Mouse (Mus musculus) frontal cortex, postnatal 14 days (tissue): ENCODE data around the gene Stag3.

Experiments
- DNase-seq, 2 experiments: peaks; one replicate each; pipeline ENCODE4 v3.0.0; 2022; ENCODE audit warnings: low spot score in 2 of 2

Stag3 gene

DNA sequence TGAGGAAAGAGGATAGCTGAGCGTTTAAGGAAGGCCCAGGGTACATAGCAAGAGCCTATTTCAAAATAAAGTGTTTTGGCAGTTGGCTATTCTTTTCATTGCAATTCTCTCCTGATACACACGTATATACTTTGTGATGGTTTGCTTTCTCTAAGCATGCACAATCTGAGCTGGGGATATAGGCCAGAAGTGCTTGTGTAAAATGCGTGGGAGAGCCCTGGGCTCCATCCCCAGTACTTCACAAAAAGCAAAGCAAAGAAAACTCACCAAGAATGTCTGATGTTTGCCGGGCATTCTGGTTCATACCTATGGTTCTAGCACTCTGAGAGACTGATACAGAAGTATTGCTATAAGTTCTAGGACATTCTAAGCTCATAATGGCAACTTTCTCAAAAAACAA, 11.1 kb upstream of the Stag3 start:
- no peak for DNase-seq

DNA sequence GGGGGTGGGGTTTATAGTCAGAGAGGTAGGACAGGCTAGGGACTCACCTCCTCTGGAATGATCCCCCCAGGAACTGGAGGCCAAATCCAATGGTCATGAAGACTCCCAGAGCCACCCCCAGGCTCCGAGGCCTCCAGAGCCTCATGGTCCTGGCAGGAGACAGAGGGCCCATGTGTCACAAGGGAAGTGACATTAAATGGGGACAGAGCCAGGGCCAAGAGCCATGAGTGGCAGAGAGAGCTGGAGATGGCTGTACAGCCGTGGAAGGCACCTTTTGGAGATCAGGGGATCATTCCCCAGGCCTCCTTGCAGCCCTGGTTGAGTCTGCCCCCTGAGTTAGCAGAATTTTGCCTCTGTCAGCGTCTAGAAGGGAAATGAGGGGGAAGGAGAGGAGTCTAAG, 8.8 kb upstream of the Stag3 start:
- DNase-seq = no peak

DNA sequence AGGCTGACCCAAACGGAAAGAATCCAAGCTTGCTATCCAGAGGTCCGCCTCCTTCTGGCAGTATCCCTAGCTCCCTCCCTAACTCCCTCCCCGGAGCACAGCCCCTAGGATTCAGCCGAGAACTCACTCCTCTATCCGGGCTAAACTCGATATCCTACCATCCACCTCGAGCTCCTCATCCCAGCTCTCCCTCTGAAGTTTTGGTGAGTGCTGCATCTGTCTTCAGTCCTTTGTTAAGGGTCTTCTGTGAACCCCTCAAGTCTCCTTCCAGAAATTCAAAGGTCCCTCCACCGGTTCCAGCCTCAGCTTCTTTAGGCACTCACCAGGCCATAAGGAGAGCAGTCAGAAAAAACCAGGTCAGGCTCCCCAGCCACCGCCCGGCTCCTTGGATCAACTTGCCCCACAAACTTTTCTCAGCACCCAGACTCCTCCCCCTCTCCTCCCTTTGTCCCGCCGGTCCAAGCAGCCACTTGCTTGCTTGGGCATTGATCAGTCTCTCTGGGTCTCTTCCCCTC, 7.6 kb upstream of the Stag3 start, which contains the start of gene Gal3st4:
Gene Gal3st4 (minus strand): TSS at position 432 of the 515 bp plus-strand sequence.
- DNase-seq = no peak

DNA sequence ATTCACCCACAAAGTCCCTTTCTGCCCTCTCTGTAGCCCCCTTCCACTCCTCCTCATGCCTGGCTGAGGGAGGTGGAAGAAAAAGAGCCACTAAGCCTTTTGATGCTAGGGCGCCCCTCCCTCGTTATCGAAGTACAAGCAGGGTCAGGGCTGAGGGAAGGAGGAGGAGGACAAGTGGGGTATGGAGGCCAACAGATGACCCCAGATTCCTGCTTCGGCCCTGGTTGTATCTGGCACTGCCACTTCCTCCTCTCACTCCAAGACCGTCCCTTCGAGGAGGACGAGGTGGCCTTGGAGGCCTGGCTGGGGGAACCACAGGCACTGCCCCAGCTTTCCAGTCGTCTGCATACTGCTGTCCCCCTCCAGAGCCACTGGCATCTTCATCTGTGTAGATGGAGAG, 5.9 kb upstream of the Stag3 start:
- DNase-seq = no peak

DNA sequence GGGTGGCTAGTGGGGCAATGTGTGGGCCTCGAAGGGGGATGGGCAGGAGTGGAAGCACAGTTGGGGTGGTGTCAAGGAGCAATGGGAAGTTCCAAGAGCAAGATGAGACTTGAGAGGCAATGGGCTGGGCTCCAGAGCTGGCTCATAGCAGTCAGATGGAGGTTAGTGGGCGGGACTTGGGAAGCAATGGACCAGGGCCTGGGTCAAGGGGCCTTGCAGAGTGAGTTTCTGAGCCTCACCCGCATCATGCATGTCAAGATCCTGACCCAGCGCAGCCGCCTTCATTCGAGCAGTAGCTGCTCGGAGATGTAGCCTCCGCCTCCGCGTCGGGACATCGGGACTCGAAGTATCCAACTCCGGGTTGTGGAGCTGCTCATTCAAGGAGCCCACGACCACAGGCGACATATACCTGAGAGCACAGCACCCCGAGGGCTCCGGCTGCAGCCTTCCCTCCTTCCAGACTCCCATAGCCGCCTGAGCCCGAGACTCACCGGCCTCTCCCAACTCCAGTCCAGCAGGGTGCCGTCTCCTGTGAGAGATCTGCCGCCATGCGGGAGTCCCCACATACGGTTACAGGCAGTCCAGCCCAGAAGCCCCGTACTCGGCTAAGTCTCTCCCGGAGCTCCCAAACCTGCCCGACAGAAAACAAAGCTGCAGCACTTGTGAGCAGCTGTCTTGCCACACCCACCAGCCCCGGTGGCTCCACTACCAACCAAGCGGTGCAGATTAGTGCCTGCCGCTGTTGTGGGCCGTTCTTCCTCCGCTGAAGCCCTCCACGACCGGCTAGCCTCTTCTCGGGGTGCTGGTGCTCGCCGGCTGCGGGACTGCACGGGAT, 4.6 kb upstream of the Stag3 start:
- DNase-seq = no peak

DNA sequence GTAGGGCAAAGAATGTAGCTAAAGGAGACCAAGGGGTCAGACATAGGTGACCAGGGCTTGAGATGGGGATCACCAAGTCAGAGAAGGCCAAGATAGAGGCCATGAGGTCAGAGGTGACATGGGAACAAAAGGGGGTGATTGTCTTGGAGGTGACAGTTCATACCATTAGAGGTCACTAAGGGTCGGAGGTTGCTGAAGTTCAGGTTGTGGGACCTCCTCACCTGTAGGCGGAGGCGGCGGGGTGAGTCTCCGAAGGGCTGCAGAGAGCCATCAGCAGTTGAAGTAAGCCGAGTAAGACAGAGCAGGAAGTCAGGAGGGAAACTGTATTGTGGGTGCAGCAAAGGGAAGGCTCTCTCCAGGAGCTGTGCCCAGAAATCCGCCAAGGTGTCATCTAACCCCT, 2.0 kb upstream of the Stag3 start:
- DNase-seq = no peak

DNA sequence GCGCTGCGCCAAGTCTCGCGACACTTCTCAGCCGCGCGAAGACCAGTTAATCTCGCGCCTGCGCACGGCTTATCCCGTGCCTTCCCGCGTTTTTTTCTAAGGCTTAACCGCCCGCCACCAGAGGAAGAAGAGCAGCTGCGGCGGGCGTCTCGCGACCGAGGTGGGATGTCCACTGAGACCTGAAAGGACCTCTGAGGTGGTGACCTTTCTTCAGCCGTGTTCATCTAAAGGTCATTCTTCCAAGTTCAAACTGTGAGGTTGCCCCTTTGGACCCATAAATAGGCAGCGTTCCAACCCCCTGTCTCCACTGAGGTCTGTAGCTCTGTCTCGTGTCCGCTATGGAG, 357 bp downstream of the Stag3 start:
- no peak for DNase-seq

DNA sequence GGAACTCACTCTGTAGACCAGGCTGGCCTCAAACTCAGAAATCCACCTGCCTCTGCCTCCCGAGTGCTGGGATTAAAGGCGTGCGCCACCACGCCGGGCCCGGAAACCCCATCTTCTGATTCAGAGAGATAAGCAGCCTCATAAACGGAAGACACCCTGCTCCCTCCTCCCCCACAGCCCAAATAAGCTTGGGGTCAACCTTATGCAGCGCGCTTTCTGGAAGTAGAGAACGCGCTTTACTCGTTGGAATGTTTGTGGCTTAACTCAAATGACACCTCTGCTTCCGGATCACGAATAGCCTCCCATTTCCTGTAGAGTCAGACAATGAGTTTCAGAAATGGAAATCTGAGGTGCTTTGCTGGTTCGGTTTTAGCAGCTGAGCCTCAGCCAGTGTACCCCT, 789 bp downstream of the Stag3 start:
- no peak for DNase-seq

DNA sequence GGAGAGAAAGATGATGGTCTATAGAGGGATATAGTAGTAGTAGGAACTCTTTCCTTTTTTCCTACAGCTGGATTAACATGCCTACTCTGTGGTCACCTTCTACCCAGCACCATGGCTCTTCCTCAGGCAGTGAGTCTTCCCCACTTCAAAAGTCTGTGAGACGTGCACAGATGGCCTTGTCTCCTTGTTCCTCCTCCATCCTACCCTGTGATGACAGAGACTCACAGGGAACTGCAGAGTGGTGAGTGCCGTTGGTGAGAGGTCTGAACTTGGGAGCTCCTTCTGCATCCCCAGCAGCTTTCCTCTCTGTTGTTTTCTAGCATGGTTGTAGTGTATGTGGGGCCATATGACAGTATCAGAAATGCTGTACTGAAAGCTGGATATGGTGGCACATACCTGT, 1.8 kb downstream of the Stag3 start:
- no peak for DNase-seq

DNA sequence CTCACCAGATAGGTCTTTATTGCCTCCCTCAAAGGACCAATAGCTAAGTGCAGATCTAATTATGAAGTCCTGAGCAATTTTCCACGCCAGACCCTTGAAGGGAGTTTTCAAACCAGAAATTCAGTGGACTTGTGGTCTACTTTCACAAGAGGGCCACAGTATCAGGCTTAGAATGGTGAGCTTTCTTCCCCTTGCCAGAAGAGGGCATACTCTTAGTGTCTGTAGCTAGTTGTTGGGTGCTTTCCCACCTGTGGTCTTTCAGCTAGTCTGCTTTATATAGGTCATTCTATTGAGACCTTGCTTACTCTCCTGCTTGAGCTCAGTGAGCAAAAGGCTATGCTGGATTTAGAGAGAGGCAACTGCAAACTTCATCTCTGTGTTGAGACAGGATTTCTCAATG, 3.5 kb downstream of the Stag3 start:
- DNase-seq = no peak

DNA sequence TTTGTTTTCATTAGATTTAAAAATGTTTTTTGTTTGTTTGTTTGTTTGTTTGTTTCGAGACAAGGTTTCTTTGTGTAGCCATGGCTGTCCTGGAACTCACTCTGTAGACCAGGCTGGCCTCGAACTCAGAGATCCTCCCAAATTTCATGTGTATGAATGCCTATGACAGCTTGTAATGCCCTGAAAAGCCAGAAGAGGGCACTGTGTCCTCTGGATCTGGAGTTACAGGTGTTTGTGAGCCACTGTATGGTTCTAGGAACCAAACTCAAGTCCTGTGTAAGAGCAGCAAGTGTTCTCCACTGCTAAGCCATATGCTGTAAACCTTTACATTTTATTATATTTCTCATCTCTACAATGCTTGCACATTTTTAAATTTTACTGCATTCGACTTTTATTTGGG, 7.8 kb downstream of the Stag3 start:
- DNase-seq = no peak

DNA sequence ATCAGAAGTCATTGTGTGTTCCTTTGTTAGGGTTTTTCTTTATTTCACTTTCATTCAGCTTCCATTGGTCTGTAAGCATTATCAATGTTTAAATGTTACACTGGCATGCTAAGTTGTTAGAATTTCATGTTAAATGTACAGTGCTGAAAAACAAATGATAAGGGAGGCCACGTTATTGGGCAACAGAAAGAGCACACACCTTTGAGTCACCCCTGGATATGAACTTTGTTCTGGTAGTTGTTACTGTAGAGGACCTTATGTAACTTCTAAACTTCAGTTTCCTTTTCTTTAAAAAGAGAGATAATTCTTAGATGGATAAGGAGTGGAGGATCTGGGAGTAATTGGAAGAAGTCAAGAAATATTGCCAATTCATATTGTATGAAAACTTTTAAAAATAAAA, 11.6 kb downstream of the Stag3 start:
- DNase-seq = no peak

DNA sequence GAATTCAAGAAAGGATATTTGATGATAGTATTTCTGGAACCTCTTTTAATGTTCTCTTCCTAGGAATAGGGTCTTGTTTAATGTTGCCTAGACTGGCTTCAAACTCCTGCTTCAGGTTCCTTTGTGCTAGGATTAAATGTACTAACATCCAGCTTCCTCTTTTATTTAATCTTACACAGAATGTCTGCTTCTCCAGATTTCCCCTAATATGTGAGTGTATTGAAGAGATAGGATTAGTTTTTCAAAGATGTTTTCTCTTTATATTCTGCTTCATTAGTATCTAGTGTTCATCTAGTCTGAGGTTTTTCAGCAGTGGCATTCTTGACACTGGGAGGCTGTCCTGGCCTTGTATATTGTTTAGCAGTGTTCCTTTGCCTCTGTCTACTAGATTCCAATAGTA, 14.1 kb downstream of the Stag3 start:
- no peak for DNase-seq

DNA sequence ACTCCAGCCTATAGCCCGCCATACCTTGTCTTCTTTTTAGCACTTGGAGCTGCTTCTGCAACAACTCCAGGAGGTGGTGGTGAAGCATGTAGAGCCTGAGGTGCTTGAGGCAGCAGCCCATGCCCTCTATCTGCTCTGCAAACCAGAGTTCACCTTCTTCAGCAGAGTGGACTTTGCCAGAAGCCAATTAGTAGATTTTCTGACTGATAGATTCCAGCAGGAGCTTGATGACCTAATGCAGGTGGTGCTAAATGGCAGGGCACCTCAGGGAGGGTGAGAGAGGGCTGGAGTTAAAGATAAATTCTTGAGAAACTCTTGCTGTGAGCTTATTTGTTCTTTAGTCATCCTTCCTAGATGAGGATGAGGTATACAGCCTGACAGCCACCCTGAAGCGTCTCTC, 19.6 kb downstream of the Stag3 start:
- DNase-seq = no peak

DNA sequence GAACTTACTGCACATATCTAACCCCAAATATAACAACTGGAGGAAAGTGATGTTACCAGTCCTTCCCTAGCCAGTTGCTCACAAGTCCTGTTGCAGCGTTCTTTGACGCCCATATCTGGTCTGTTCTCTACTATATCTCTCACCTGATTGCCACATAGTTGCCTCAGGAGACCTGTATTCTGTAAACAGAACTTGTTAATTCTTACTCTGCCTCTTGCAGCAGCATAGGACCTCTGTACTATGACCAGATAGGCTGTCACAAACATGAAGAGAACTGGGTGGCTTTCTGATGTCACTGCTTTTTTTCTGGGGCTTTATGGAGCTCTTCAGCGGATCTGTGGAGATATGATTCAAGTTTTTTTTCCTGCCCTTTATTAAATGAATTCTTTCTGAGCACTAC, 32.8 kb downstream of the Stag3 start:
- DNase-seq = no peak

DNA sequence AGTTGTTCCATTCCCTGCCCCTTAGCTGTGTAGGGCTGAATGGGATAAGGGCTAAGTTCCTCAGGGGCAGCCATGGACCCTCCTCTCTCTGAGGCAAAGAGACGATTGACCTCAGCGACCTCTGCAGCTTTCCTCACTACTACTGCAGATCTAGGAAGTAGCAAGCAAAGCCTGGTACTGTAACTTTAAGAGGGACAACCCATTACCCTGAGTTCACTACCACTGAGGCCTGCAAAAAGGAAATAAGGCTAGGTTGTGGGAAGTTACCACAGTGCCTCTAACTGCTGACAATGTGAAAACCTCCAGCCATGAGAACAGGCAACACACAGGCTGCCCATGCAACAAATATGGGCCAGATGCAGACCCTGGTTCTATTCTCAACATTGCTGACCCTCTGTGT, 61.6 kb downstream of the Stag3 start, which contains the start of gene Pvrig:
Gene Pvrig (plus strand): TSS at position 301 of the 400 bp plus-strand sequence.
- no peak for DNase-seq

DNA sequence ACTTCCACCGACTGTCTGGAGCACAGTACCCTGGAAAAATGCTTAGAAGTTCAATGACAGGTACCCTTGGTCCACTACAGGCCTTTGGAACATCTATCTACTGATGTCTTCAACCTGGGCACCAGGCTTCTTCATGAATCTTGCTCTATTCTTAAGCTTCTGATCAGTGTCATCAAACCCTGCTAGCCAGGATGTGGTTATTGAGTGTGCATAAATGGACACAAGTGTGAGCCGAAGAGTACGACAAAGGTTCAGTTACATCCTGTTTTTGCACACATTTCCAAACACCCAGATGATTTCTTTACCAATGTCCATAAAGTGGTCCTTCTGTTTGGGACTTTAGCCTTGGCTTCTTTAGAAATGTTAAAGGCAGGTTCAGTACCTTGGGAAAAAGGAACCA, 63.2 kb downstream of the Stag3 start:
- no peak for DNase-seq
